Mouse (Mus musculus): ENCODE measurements around the gene Smad3. TPM values are rescaled to one million over a fixed set of nuclear protein-coding genes. Genes with fewer than 3 reads are reported as not detected.
A peak's percentile ranks its signal among the peaks of the same experiment; 100 is the strongest.

Smad3 gene
- total RNA-seq, 2 experiments from 2014 or later, result 58.2 to 62.5 TPM

DNA sequence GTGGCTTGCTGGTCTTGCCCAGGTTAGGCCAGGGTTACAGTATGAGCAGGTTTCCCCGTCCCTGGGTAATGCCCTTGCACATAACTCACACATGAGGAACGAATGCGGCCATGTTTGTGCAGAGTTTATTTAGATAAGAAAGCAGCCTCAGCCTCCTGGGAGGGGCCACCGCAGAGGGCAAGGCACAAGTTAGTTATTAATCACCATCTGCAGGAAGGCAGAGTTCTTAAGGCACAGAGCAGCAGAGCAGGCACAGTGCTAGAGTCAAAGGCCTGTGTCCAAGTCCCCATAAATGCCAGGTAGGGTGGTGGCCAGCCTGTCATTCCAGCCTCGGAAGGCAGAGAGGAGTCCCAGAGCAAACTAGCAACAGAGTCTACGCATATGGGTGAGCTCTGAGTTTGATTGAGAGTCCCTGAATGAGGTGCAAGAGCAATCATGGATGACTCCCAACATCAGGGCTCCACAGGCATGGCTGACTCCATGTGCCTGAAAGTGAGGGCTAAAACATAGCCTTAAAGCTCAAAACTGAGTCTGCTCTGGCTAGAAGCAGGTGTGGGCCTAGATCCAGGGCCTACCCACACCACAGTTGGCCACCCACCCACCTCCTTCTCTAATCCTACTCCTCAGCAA is 17.2 kb upstream of the Smad3 start:
- DNase-seq (ENCODE audit: low spot score in 2 of 2), result no peak

GRCm38 (mm10) chr9:63772452-63772851 is 14.7 kb upstream of the Smad3 start:
- no peak for DNase-seq (ENCODE audit: low spot score in 2 of 2)

- no peak for DNase-seq (ENCODE audit: low spot score in 2 of 2)
These were observed 13.9 kb upstream of the Smad3 start for GRCm38 (mm10) chr9:63771676-63772075.

DNA sequence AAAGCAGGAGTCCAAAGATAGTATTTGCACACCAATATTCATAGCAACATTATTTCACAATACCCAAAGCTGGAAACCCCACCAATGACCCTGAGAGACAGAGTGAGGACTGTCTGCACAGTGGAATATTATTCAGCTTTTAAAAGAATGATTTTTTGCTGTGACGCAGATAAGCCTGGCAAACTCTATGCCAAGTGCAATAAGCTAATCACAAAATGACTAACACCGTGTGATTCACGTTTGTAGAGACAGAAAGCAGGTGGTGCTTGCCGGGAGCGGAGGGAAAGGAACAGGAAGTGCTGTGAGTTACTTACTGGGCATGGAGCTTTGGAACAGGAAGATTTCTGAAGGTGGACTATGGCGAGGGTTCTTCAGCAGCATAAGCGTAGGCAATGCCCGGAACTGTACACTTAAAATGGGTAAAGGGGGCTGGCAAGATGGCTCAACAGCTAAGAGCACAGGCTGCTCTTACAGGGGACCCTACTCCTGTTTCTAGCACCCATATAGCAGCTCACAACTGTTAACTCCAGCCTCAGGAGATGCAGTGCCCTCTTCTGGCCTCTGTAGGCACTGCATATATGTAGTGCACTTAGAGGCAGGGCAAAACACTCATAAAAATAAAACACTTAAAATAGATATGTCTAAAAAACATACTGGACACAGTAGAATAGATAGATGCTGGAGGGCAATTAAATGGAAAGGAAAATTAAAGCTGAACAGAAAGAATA is 3.7 kb upstream of the Smad3 start:
- no peak for DNase-seq (ENCODE audit: low spot score in 2 of 2)

- DNase-seq (ENCODE audit: low spot score in 2 of 2), result no peak
These were observed 3.0 kb upstream of the Smad3 start for GRCm38 (mm10) chr9:63760783-63761182.

DNA sequence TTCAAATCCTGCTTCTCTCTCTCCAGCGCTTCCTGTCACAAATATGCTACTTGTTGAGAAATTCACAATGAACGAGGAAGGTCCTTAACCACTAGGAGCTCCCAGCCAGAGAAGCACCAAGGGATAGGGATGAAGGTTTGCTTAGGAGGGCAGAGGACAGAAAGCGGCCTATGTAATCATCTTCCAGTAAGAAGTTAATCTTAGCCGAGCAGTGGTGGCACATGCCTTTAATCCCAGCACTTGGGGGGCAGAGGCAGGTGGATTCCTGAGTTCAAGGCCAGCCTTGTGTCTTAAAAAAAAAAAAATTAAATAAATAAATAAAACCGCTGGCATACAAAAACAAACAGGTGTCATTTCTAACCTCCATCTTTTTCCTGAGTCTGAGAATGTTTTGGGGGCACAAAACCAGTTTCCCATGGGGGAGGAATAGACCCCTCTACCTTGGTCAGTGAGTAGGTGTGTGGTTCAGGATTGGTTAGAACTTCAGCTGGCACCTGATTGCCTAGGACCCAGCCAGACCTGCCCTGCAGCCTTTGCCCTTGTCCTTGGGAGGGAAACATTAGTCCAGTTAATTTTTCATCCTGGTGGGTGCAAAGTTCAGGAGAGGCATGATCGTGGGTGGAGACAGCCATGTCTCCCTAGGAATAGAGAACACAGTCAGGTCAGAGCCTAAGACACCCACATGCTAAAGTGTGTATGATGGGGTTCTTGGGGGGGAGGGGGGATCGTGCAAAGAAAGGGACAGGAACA is 2.4 kb upstream of the Smad3 start:
- DNase-seq (ENCODE audit: low spot score in 2 of 2), result no peak

DNA sequence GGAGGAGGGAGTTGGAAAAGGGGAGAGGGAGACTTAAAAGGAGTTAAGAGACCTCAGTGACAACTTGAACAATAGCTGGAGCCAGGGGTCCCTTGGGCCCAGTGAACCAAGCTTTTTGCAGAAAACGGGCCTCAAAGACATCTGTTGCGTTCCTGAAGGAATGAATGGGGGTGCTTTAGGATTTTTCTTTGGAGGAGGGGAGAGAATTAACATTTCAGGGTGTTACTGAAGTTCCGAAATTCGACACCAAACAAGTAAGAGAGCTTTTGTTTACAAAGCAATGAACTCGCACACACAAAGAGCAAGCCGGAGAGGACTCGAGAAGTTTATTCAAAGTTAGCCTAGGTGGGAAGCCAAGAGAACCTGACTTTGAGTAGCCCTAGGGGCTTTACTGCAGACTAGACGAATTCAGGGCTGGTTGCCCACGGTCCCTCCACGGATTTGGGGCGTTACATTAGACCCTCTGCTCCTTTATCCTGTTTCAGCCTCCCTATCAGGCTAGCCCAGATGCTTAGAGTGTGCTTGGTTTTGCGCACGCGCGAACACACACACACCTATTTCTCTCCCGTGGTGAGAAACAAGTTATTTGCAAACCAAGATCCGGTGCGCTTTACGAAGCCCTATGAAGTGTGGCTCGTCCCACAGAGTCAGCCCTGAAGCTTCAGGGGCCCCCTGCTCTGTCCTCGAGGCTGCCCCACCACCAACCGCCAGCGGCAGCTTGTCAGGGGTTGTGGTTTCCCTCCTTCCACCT is 1.0 kb upstream of the Smad3 start:
- DNase-seq (ENCODE audit: low spot score in 2 of 2), result no peak

- no peak for DNase-seq (ENCODE audit: low spot score in 2 of 2)
These were observed 377 bp downstream of the Smad3 start for GRCm38 (mm10) chr9:63757462-63757772.

- DNase-seq (ENCODE audit: low spot score in 2 of 2), result peak; percentile 80
These were observed 973 bp downstream of the Smad3 start for GRCm38 (mm10) chr9:63756581-63757461.

DNA sequence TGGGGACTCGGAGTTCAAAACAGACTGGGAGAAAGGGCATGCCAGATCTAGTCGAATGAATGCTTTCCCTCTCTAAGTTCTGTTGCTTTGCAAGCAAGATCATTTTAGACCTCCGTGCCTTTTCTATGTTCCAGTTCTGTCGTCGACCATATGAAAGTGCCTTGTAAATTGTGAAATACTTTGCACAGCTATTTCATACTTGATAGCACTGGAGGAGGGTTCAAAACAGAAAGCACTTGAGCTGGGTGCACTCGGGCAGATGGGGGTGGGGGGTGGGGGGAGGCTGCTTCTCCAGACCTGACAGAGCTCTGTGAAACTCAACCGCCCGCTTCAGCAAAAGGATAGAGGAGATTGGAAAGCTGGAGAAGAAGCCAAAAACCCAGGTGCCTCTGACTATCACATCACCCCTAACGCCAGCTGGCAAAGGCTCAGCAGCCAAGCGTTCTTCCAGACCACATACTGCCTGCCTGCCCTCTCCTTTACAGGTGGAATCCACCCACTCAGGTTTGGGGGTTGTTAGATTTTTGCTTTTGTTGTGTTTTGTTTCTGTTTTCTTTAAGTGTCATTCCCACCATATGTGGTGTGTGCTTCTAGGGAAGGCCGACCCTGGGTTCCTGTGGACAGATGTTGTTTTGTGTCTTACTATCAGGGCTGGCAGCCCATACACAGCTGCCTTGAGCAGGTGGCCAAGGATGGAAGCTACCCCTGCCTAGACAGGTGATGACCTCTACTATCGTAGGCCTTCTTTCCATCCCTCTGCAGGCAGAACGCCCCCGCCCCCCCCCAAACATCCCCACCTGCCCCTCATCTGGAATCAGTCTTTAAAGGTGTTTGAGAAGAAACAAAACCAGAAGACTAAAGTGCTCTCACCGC is 1.9 kb downstream of the Smad3 start:
- no peak for DNase-seq (ENCODE audit: low spot score in 2 of 2)

DNA sequence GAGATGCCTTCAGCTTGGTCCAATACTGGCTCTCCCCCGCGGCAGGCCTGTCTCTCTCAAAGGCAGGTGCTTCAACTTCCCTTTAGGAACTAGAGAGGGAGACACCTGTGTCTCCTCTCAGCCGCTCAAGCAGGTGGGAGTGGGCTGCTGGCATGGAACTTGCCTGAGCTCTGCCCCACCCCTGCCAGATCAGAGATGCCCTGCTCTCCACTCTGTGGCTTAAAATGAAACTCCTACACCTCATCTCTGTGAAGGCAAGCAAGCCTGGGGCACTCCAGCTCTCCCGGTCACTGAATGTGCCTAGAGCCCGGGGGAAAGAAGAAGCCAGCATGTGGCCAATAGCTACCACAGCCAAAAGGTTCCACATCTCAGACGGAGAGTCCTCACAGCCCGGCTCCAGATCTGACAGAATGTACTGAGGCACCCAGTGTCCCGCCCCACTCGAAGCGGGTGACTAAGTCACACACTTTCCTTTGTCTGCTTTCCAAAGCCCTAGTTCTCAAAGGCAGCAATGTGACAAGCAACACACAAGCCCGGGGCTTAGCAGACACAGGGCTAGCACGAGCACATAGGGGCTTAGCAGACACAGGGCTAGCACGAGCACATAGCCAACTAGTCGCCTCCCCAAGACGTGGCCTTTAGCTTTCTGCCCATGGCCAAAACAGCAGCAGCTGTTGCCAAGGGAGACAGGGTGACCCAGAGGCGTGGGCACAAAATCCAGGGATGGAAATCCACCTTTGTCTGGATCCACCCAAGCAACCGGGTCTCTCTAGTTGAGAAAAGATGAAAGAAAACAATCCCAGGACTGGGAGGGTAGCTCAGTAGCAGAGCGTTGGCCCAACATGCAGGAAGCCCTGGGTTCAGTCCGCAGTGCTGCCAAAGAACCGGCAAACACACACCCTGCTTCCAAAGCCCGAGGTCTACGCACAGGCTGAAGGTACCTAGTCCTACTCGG is 3.0 kb downstream of the Smad3 start:
- peak in 1 of 2 experiments; percentile 71 for DNase-seq (ENCODE audit: low spot score in 2 of 2)

- DNase-seq (ENCODE audit: low spot score in 2 of 2), result no peak
These were observed 3.8 kb downstream of the Smad3 start for GRCm38 (mm10) chr9:63754039-63754438.

DNA sequence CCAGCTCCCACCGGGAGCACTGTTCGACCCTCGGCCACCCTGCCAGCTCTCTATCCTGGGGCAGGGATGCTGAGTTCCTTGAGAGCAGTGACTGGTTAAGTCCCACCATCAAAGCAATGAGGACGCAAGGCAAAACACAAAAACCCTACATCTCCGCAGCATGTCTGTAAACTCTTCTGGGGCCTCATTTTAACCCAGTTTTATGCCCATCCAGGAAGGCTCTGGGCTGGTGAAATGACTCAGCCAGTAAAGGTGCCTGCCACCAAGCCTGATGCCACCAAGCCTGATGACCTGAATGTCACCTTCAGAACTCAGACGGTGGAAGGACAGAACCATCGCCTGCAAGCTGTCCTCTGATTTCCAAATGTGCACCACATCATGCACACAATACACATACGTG is 4.4 kb downstream of the Smad3 start:
- no peak for DNase-seq (ENCODE audit: low spot score in 2 of 2)

- no peak for DNase-seq (ENCODE audit: low spot score in 2 of 2)
These were observed 5.2 kb downstream of the Smad3 start for GRCm38 (mm10) chr9:63752576-63752975.

GRCm38 (mm10) chr9:63751325-63751724 is 6.5 kb downstream of the Smad3 start:
- no peak for DNase-seq (ENCODE audit: low spot score in 2 of 2)

GRCm38 (mm10) chr9:63750360-63750974 is 7.3 kb downstream of the Smad3 start:
- DNase-seq (ENCODE audit: low spot score in 2 of 2), result no peak

DNA sequence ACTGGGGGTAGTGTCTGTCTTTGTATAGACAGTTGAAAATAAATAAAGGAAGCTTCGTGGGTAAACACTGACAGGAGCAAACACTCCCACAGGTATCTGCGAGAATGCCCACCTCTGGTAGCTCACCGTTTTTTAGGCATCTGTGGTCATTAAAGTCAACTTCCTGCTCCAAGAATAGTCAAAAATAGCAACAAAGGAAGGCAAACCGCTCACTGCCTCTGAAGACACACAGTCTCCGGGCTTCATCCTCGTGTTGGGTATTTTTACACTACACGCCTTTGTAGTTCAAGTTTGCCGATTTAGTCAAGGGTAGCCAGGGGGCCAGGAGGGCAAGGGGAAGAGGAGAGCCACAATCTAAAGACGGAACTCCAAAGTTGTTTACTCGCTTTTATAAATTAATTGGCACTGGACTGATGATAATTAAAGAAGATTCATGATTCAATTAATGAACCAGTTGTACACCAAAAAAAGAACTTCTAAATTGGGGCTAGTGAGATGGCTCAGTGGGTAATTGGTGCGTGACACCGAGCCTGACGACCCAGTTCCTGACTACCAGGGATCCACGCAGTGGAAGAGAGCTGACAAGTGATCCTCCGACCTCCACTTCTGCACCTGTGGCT is 8.4 kb downstream of the Smad3 start:
- no peak for DNase-seq (ENCODE audit: low spot score in 2 of 2)
